Mouse (Mus musculus) central nervous system, embryonic 11.5 days (tissue): ENCODE data around the gene Eef1akmt3. TPM values are rescaled to one million over a fixed set of nuclear protein-coding genes. Genes with fewer than 3 reads are reported as not detected.

ENCODE experiments used
- polyA plus RNA-seq: library from polyadenylated mRNA; depleted of rRNA; stranded (reverse); fragments of >200 nt; gene quantifications from 2 replicates; pipeline ENCODE4 v1.2.3, GENCODE M21; 2012; rRNA removed

Gene Eef1akmt3
- polyA plus RNA-seq, result 0.25 and 0.45 TPM in 2 replicates

DNA sequence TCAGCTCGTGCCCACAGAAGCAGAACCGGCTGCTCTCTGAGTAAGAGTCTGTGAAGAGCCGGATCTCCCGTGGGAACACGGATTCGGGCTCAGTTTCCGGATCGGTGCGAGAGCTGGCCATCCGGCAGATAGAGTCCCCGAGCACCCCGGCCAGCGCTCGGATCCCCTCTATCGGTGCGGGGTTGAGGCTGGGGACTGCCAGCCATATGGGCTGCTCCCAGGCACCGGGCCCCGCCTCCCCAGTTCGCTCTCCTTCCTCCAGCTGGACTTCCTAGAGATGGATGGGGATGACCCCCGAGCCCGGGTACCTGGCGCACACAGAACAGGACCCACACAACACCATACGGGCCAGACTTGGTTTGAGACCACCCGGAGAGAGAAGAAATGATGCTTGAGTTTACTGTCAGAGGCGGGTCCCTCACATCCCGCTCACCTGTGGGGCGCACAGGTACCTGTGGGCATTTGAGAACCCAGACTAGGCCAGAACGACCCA is at the start of gene Eef1akmt3, which contains the start of gene Mettl1:
Gene Eef1akmt3, minus strand, starts transcription at position 240 of the 493 bp plus-strand sequence.
Gene Mettl1, plus strand, starts transcription at position 141 of the 493 bp plus-strand sequence.

GRCm38 (mm10) chr10:127075080-127075479 is 33.8 kb upstream of the Eef1akmt3 start, which contains the start of gene Agap2:
TSS of gene Agap2 (plus strand) at chr10:127075284.

DNA sequence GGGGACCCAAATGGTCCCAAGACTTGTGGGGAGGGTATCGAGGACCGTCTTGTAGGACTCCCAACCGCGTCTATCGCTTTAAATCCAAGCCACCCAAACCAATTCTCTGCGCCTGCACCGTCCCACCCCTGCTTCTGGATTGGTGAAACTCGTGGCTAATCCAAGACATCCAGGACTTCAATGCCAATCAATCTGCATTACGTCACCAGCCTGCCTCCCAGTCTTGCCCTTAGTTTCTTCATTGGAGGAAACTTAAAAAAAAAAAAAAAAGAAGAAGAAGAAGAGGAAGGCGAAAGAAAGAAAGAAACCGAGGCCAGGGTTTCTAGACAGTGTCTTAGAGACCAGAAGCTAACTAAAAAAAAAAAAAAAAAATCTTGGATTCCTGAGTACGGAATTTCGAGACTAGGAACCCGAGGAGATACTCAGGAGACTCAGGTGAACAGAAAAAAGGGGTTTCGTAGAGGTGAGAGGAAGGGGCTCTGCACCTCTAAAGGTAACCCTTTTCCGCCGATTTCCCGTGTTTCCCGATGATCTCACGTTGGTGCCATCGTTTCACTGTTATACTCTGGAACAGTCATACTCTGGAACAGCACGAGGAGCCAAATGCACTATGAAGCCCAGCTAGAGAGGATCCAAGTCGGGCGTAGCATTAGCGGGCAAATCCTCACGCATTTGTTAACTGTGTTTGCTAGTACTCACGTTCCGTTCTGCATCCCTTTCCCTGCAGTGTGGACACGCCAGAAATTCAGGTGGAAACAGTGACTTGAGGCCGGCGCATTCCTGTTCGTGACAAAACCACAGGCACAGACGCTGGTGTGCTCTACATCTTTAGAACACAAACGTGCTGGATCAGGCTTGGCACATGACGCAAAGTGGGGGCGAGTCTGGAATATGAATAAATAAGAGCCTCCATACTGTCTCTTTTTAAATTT is 29.1 kb upstream of the Eef1akmt3 start, which contains the start of gene Tspan31:
Gene Tspan31, minus strand, starts transcription at position 75 of the 932 bp plus-strand sequence.

GRCm38 (mm10) chr10:127063239-127063872 is 22.0 kb upstream of the Eef1akmt3 start, which contains the start of gene Cdk4:
TSS of gene Cdk4 (plus strand) at chr10:127063534.

GRCm38 (mm10) chr10:127059968-127060916 is 18.9 kb upstream of the Eef1akmt3 start, which contains the start of gene March9:
TSS of gene March9 (minus strand) at chr10:127060184.

DNA sequence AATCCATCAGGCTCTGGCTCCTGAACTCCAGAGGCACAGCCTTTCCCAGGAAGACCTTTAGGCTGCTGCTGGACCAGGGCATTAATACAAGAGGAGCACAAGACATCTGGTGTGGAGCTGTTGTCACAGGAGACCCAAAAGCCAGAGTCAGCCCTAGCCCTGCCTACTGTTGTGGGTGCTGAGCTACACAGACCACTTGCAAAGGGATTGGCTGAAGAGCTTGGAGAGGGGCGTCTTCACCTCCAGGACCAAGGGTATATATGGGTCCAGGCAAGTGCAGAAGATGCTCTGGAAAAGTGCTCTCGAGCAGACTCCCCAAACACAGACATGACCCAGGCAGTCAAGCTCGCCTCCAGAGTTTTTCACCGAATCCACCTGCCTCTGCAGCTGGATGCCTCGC is 6.6 kb upstream of the Eef1akmt3 start, which contains the start of gene Cyp27b1:
Gene Cyp27b1, plus strand, starts transcription at position 297 of the 400 bp plus-strand sequence.

GRCm38 (mm10) chr10:127030336-127031296 is 10.7 kb downstream of the Eef1akmt3 start, which contains the start of gene Tsfm:
TSS of gene Tsfm (minus strand) at chr10:127030840.

GRCm38 (mm10) chr10:127000529-127000928 is 40.8 kb downstream of the Eef1akmt3 start, which contains the start of gene Avil:
TSS of gene Avil (plus strand) at chr10:127000709.

Other genes with a start within 250 kb of the Eef1akmt3 start
- gene Atp23, start 140.2 kb downstream of the Eef1akmt3 start, polyA plus RNA-seq, result 9.4 and 12.7 TPM in 2 replicates
- gene Ctdsp2, start 62.8 kb downstream of the Eef1akmt3 start, polyA plus RNA-seq, result 78.5 and 118 TPM in 2 replicates
- 0.60 and 0.84 TPM in 2 replicates for gene Avil, start 40.8 kb downstream of the Eef1akmt3 start, polyA plus RNA-seq
- 50.4 and 63.2 TPM in 2 replicates for gene Tsfm, start 10.7 kb downstream of the Eef1akmt3 start, polyA plus RNA-seq
- gene Mettl1, start 99 bp downstream of the Eef1akmt3 start, polyA plus RNA-seq, result 34.0 and 37.1 TPM in 2 replicates
- gene Cyp27b1, start 6.7 kb upstream of the Eef1akmt3 start, polyA plus RNA-seq, result 0.24 and 0.43 TPM in 2 replicates
- gene March9, start 18.7 kb upstream of the Eef1akmt3 start, polyA plus RNA-seq, result 10.7 and 11.8 TPM in 2 replicates
- 1,762 and 2,065 TPM in 2 replicates for gene Cdk4, start 22.0 kb upstream of the Eef1akmt3 start, polyA plus RNA-seq
- 83.8 and 112 TPM in 2 replicates for gene Tspan31, start 28.8 kb upstream of the Eef1akmt3 start, polyA plus RNA-seq
- 11.3 and 13.4 TPM in 2 replicates for gene Agap2, start 33.8 kb upstream of the Eef1akmt3 start, polyA plus RNA-seq
- gene Os9, start 79.6 kb upstream of the Eef1akmt3 start, polyA plus RNA-seq, result 53.8 and 114 TPM in 2 replicates
- gene B4galnt1, start 123.7 kb upstream of the Eef1akmt3 start, polyA plus RNA-seq, result 8.4 and 8.8 TPM in 2 replicates
- gene Slc26a10, start 139.1 kb upstream of the Eef1akmt3 start, polyA plus RNA-seq, result 2.6 and 4.2 TPM in 2 replicates
- 107 and 115 TPM in 2 replicates for gene Arhgef25, start 148.6 kb upstream of the Eef1akmt3 start, polyA plus RNA-seq
- gene Dtx3, start 154.2 kb upstream of the Eef1akmt3 start, polyA plus RNA-seq, result 237 and 284 TPM in 2 replicates
- 18.0 and 21.0 TPM in 2 replicates for gene Pip4k2c, start 170.1 kb upstream of the Eef1akmt3 start, polyA plus RNA-seq
- gene Kif5a, start 221.8 kb upstream of the Eef1akmt3 start, polyA plus RNA-seq, result 36.0 and 44.4 TPM in 2 replicates
- gene Dctn2, start 224.9 kb upstream of the Eef1akmt3 start, polyA plus RNA-seq, result 190 and 214 TPM in 2 replicates
- gene Mbd6, start 247.5 kb upstream of the Eef1akmt3 start, polyA plus RNA-seq, result 46.5 and 56.0 TPM in 2 replicates